Mouse (Mus musculus) cerebellum, postnatal 4 days (tissue): ENCODE data around the gene Trim10.

Source experiments
- DNase-seq, 2 experiments: peaks; one replicate each; pipeline ENCODE4 v3.0.0; 2022; ENCODE audit warnings: low spot score in 2 of 2, mixed read lengths in 1 of 2

Trim10 gene

DNA sequence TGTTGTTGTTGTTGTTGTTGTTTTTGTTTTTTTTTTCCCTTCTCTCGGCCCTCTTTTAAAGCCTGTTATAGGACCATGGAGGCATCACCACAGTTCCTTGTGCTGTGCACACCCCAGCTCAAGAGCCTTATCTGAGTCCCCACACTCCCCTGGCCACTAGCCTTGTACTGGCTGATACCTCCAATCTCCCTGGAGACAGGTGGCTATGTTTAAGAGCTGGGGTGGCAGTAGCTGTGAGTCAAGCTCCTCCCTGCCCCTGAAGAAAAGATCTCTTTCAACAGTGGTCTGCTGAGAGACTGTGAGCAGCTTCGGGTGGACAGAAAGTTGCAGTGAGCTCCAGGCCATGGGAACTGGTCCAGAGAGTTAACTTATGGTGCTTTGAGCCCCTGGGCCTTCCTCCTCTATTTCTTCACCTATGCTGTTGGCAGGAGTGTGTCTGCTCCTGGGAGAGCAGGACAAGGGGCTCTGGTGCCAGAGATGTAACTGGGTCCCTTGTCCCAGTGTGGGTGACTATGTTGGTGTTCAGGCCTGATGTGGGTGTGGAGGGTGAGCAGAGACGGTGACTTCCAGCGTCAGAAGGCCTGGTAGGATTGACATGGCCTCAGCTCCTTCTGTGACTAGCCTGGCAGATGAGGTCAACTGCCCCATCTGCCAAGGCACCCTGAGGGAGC, at the start of gene Trim10:
Trim10 (plus strand) TSS at position 291 of the 671 bp plus-strand sequence.
- DNase-seq = no peak

DNA sequence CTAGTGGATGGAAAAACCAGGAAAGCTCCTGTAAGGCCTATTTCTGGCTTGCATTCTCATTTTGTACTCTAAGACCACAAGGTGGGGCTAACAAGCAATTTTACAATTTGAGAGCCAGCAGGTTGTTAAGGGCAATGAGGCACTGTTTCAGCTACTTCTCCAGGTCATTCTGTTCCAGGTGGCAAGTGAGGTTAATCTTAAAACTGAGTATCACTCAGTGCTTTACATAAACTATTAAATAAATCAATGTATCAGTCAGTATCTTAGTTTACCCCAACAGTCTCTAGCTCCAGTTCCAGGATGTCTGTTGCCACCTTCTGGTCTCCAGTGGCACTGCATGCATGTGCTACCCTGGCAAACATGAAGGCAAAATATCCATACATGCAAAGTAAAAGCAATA, 45.4 kb upstream of the Trim10 start:
- DNase-seq = peak in 1 of 2 experiments; percentile 50

- peak in 1 of 2 experiments; percentile 7 for DNase-seq
Measured at GRCm38 (mm10) chr17:36825525-36825924, 43.8 kb upstream of the Trim10 start.

- DNase-seq = peak; percentile 74 to 86
Measured at GRCm38 (mm10) chr17:36826002-36826401, 43.4 kb upstream of the Trim10 start.

DNA sequence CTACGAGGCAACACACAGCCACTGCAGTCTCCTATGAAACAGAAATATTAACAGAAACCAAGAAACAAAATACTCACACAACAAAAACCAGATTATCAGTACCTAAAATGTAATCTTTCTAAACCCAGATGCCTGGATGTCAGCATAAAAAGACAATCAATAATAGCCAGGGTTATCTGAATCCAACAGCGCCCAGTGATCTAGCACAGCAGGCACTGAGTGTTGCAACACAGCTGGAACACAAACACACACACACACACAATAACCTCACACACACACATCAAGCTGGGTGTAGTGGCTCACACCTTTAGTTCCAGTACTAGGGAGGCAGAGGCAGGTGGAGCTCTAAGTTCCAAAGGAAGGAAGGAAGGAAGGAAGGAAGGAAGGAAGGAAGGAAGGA, 40.9 kb upstream of the Trim10 start:
- no peak for DNase-seq

DNA sequence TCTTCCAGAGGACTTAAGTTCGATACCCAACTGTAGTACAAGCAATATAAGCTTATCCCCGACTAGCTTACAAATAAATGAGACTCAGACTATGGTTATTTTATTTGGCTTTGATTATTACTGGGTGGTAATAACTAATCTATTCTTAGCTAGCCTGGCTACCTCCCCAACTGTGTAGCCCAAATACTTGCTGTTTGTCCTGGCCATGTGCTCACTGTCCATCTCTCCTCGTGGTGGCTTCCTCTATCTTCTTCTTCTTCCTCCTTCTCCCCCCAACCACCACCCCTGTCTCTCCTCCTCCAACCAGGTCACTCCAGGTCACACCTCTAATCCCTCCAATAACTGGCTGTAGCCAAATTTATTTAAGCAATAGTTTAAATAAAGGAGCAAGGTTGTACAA, 38.9 kb upstream of the Trim10 start:
- DNase-seq = no peak

GRCm38 (mm10) chr17:36832694-36833093, 36.7 kb upstream of the Trim10 start:
- DNase-seq = no peak

DNA sequence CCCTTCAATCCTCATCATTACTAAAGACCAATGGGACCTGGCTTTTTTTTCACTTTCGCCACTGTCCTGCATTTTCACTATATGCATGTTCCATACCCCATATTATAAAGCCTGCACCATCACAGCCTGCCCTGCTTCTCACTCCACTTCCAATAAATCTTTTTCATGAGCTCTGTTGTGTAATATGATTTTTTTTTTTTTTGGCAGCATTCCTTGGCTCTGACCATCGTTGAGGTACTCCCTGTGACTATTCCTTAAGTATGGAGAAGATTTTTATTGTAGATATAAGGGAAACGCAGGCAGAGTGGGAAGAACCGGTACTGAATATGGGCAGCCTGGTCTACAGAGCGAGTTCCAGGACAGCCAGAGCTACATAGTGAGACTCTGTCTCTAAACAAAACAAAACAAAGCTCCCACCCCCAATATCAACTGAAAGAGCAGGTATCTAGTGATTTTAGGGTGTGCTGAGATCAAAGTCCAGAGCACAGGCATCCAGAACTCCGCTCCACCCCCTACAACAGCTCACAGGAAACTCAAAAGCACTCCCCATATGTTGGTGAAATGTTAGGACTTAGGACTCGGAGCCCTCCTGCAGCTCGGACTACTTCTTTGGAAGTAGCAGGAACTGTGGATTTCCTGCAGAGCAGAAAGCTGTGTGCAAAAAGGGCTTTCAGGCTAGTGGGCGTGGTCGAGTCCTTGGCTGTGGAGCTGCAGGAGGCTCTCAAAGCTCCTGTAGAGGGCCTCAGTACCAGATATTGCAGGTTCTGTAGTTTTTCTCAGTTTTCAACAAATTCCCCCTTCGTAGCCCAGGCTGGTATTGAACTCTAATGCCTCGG, 33.6 kb upstream of the Trim10 start:
- peak in 1 of 2 experiments; percentile 5 for DNase-seq

DNA sequence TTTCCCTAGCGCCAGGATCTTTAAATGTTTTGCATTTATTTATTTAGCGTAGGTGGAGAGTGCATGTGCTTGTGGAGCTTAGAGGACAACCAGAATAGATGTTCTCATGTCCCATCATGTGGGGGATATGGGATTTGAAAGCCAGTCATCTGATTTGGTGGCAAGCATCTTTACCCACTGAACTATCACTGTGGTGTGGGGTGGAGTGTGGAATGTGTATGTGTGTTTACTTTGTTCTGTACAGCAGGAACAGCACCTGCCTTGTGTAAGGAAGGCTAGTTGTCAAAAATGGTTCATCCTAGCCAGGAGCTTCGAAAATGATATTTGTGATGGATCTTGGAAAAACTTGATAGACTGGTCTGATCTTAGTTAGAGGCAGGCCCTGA, 33.0 kb upstream of the Trim10 start:
- no peak for DNase-seq

DNA sequence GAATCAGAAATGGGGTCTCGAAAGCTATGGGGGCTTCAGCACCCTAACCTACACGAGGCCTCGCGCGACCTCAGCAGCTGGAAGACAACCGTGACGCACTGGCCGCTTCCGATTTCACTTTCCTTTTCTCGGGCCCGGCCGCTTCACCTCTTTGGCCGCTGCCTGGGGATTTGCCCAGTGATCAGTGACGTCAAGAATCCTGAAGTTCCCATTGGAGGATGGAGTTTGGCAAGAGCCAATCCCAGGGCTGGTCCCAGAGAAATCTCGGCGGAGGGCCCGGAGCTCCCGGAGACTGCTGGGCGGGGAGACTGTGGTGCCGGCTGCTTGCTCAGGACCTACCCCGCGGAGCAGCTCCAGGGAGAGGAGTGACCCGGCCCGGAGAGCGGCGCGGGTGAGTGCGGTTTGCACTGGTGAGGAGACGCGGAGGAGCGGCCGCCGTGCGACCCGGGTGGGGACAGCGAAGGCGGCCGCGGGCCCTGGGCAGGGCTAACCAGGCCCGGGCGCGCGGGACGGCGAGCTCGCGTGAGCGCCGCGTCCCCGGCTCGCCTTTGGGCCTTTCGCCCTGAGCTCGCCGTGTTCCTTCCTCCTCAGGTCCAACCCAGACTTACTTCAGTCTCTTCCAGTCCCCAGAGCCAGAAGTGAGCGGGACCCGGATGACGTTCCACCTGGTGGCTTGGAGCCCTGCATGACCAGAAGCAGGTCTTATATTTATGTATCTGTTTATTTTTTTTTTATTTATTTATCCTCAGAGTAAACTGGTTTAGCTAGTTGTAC, 32.3 kb upstream of the Trim10 start, which contains the start of gene Trim26:
Trim26 (plus strand) TSS at position 261 of the 774 bp plus-strand sequence.
- peak; percentile 95 to 96 for DNase-seq

GRCm38 (mm10) chr17:36839001-36839400, 30.4 kb upstream of the Trim10 start:
- DNase-seq = no peak

GRCm38 (mm10) chr17:36839931-36840330, 29.4 kb upstream of the Trim10 start:
- DNase-seq = no peak

GRCm38 (mm10) chr17:36840961-36841445, 28.4 kb upstream of the Trim10 start:
- no peak for DNase-seq

- no peak for DNase-seq
Measured at GRCm38 (mm10) chr17:36843696-36844095, 25.7 kb upstream of the Trim10 start.

GRCm38 (mm10) chr17:36844286-36844719, 25.1 kb upstream of the Trim10 start:
- no peak for DNase-seq

DNA sequence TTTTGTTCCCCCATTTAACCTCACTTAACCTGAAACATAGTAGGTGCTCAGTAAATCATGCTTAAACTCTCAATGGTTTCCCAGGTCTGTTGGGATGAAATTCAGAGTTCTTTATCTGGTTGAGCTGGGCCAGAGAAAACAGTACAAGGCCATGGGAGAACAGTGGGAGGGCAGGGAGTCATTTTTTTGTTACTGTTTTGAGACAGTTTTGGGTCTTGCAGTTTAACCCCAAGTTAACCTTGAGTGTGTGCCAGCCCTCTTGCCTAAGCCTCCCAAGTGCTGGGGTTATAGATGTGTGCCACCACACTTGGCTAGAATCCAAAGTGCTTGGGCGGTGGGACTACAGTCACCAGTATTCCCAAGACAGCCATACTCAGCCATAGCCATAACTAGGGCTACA, 24.6 kb upstream of the Trim10 start:
- no peak for DNase-seq

DNA sequence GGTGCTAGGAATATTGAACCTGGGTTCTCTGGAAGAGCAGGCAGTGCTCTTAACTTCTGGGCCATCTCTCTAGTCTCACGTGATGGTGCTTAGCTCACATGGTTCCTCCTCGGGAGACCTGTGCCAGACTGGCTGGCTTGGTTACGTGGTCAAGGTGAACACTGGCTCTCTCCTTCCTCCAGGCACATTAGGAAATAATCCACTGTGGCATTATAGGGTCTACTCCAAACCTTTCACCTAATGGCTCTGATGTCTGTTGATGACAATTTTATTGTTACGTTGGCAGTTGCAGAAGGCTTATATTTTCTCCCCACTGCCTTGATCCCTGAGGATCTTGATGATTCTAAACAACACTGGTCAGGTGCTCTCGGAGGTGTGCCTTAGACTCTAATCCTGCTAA, 20.5 kb upstream of the Trim10 start:
- DNase-seq = no peak

GRCm38 (mm10) chr17:36849992-36850391, 19.4 kb upstream of the Trim10 start:
- no peak for DNase-seq

- no peak for DNase-seq
Measured at GRCm38 (mm10) chr17:36851200-36851599, 18.2 kb upstream of the Trim10 start.

DNA sequence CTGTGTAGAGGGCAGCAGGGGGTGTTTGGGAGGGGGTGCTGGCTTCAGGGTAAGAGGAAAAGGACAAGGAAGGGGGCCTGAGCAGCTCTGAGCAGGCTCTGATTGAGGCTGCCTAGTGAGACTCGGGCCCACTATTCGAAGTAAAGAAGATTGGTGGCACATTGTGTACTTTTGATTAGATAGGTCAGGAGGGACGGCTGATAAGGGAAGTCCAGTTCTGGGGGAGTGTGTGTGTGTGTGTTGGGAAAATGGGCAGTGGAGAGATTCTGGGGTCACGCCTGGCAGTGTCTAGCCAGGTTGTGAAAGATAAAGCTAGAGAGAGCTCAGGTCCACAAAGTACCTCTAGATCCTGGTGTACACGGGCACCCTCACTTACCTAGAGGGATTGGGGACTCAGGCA, 17.7 kb upstream of the Trim10 start:
- DNase-seq = no peak

DNA sequence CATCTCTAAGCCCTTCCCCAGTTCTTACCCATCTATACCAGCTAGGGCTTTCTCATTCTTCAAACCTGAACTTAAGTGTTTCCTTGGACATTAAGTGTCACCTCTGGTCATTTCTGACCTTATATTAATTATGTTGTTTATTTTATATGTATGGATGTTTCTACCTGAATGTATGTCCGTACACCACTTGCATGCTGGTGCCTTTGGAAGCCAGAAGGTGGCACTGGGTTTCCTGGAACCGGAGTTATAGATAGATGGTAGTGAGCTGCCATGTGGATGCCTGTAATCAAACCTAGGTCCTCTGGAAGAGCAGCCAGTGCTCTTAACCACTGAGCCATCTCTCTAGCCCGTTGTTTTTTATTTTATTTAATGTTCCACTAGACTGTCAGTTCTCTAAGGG, 13.9 kb upstream of the Trim10 start:
- DNase-seq = no peak

GRCm38 (mm10) chr17:36856236-36856635, 13.1 kb upstream of the Trim10 start:
- no peak for DNase-seq
